Mouse (Mus musculus) megakaryocyte, embryonic 14.5 days (primary cell): ENCODE measurements around the gene Tmem269. TPM values are rescaled to one million over a fixed set of nuclear protein-coding genes. Genes with fewer than 3 reads are reported as not detected.

ENCODE experiments used
- H3K27me3 ChIP-seq: replicated peaks from 2 replicates; pipeline ENCODE3; 2012; ENCODE audit warnings: inconsistent platforms
- H3K36me3 ChIP-seq: replicated peaks from 2 replicates; pipeline ENCODE3; 2012; ENCODE audit warnings: low read length, inconsistent platforms, mixed read lengths
- H3K4me1 ChIP-seq: 2 replicates; pipeline ENCODE4 v1.6.1; 2012; ENCODE audit warnings: inconsistent platforms
- H3K4me3 ChIP-seq: replicated peaks from 2 replicates; pipeline ENCODE3; 2012; ENCODE audit warnings: moderate library complexity, mild to moderate bottlenecking, inconsistent platforms
- H3K9me3 ChIP-seq: 2 replicates; pipeline ENCODE4 v1.6.1; 2012; ENCODE audit warnings: inconsistent platforms
- FLI1 ChIP-seq: IDR thresholded peaks from 2 replicates; pipeline ENCODE4 v1.6.1; 2012; ENCODE audit warnings: low read length, inconsistent platforms, mixed read lengths
- GATA1 ChIP-seq: IDR thresholded peaks from 3 replicates; pipeline ENCODE4 v1.6.1; 2012; ENCODE audit warnings: mixed read lengths, low read length, inconsistent platforms, borderline replicate concordance
- polyA plus RNA-seq: library from polyadenylated mRNA; stranded (reverse); fragments of >175 nt; gene quantifications from 2 replicates; pipeline ENCODE4 v1.2.3, GENCODE M21; 2012; ENCODE audit warnings: low replicate concordance; ENCODE audit not compliant: insufficient read depth

Tmem269 gene
- polyA plus RNA-seq, 1 experiment = not detected

GRCm38 (mm10) chr4:119239181-119239682, 21.2 kb upstream of the Tmem269 start:
- TF ChIP-seq GATA1 = 0 out of 3 replicates have a peak, but pooled peaks have one; percentile 19
- TF ChIP-seq FLI1 = no peak
- Histone ChIP-seq H3K27me3 (no peaks in the 10 kb centered on the region), H3K36me3 (peaks cover 77% of the 10 kb centered on the region), H3K4me3 (peak overlapping the region; percentile 87), H3K4me1 (peaks cover 49% of the 10 kb centered on the region), H3K9me3 (no peaks in the 10 kb centered on the region)

- TF ChIP-seq GATA1 (no peak), FLI1 (no peak)
- Histone ChIP-seq H3K4me3 (peak overlapping the region; percentile 87), H3K36me3 (peaks cover 72% of the 10 kb centered on the region)
These were observed 20.6 kb upstream of the Tmem269 start for GRCm38 (mm10) chr4:119238661-119239060.

GRCm38 (mm10) chr4:119234348-119234747, 16.3 kb upstream of the Tmem269 start:
- H3K4me3 ChIP-seq = peak overlapping the region; percentile 95
- TF ChIP-seq GATA1 (no peak), FLI1 (no peak)
- no peaks in the 10 kb centered on the region for H3K27me3 ChIP-seq
- H3K4me1 ChIP-seq = peaks cover 44% of the 10 kb centered on the region
- H3K36me3 ChIP-seq = peaks cover 48% of the 10 kb centered on the region
- no peaks in the 10 kb centered on the region for H3K9me3 ChIP-seq

More at GRCm38 (mm10) chr4:119238661-119239060, 20.6 kb upstream of the Tmem269 start:
- Histone ChIP-seq H3K4me1 (peaks cover 55% of the 10 kb centered on the region), H3K27me3 (no peaks in the 10 kb centered on the region), H3K9me3 (no peaks in the 10 kb centered on the region)

GRCm38 (mm10) chr4:119233256-119233901, 15.4 kb upstream of the Tmem269 start:
- Histone ChIP-seq H3K9me3 (no peaks in the 10 kb centered on the region), H3K27me3 (no peaks in the 10 kb centered on the region), H3K36me3 (peaks cover 50% of the 10 kb centered on the region), H3K4me1 (peaks cover 34% of the 10 kb centered on the region), H3K4me3 (peak overlapping the region; percentile 95)
- TF ChIP-seq GATA1 (no peak), FLI1 (no peak)

GRCm38 (mm10) chr4:119232410-119233255, 14.6 kb upstream of the Tmem269 start, which contains the start of the genes AU022252 and P3h1:
Gene AU022252 (minus strand): TSS chr4:119232712.
Gene P3h1 (plus strand): TSS chr4:119232915.
- H3K36me3 ChIP-seq = peaks cover 50% of the 10 kb centered on the region
- no peak for TF ChIP-seq FLI1
- TF ChIP-seq GATA1 = no peak
- H3K4me3 ChIP-seq = peak within 1 kb of the TSS; percentile 95
- peaks cover 26% of the 10 kb centered on the region for H3K4me1 ChIP-seq
- no peaks in the 10 kb centered on the region for H3K9me3 ChIP-seq
- H3K27me3 ChIP-seq = no peaks in the 10 kb centered on the region

- peaks cover 72% of the 10 kb centered on the region for H3K36me3 ChIP-seq
- TF ChIP-seq GATA1 = no peak
- no peak for TF ChIP-seq FLI1
- no peaks in the 10 kb centered on the region for H3K27me3 ChIP-seq
- H3K9me3 ChIP-seq = no peaks in the 10 kb centered on the region
- H3K4me3 ChIP-seq = no peak overlapping the region
- peaks cover 15% of the 10 kb centered on the region for H3K4me1 ChIP-seq
These were observed 8.7 kb upstream of the Tmem269 start for GRCm38 (mm10) chr4:119226751-119227150.

- Histone ChIP-seq H3K36me3 (peaks cover 72% of the 10 kb centered on the region), H3K9me3 (no peaks in the 10 kb centered on the region), H3K4me3 (no peak overlapping the region), H3K27me3 (no peaks in the 10 kb centered on the region), H3K4me1 (peaks cover 11% of the 10 kb centered on the region)
- TF ChIP-seq FLI1 (no peak), GATA1 (no peak)
These were observed 7.7 kb upstream of the Tmem269 start for GRCm38 (mm10) chr4:119225719-119226118.

- H3K27me3 ChIP-seq = no peaks in the 10 kb centered on the region
- H3K4me3 ChIP-seq = no peak overlapping the region
- TF ChIP-seq GATA1 = no peak
- no peak for TF ChIP-seq FLI1
- peaks cover 11% of the 10 kb centered on the region for H3K4me1 ChIP-seq
- peaks cover 62% of the 10 kb centered on the region for H3K36me3 ChIP-seq
- H3K9me3 ChIP-seq = no peaks in the 10 kb centered on the region
These were observed 6.5 kb upstream of the Tmem269 start for GRCm38 (mm10) chr4:119224534-119224933.

GRCm38 (mm10) chr4:119223696-119224095, 5.7 kb upstream of the Tmem269 start:
- Histone ChIP-seq H3K4me1 (peaks cover 11% of the 10 kb centered on the region), H3K9me3 (no peaks in the 10 kb centered on the region), H3K27me3 (no peaks in the 10 kb centered on the region), H3K36me3 (peaks cover 58% of the 10 kb centered on the region), H3K4me3 (no peak overlapping the region)
- no peak for TF ChIP-seq FLI1
- no peak for TF ChIP-seq GATA1

GRCm38 (mm10) chr4:119216667-119217066, 1.4 kb downstream of the Tmem269 start:
- peaks cover 8% of the 10 kb centered on the region; the same call in 1 of the 2 replicates for H3K4me1 ChIP-seq
- peaks cover 3% of the 10 kb centered on the region; the same call in 1 of the 2 replicates for H3K9me3 ChIP-seq
- H3K27me3 ChIP-seq = peaks cover 54% of the 10 kb centered on the region
- H3K36me3 ChIP-seq = no peaks in the 10 kb centered on the region
- no peak overlapping the region for H3K4me3 ChIP-seq
- TF ChIP-seq GATA1 (no peak), FLI1 (no peak)
